8 mouse cellular contexts compared by ENCODE assay signal in genomic region chr4:135962946-135963345, GRCm38 (mm10). TPM values are rescaled to one million over a fixed set of nuclear protein-coding genes. Genes with fewer than 3 reads are reported as not detected.
DNase-seq lines count a peak whose midpoint lies in the region; ATAC-seq and TF ChIP-seq lines count a peak whose summit lies in the region.

No protein-coding gene starts in this region.

- no peaks in the 10 kb centered on the region for H3K9me3 ChIP-seq in heart, embryonic 12.5 days (replicated peaks)
- H3K9me3 ChIP-seq in E14TG2a.4 (ENCODE audit: low read length), result no peaks in the 10 kb centered on the region
- H3K9me3 ChIP-seq in forebrain, embryonic 14.5 days (replicated peaks; ENCODE audit: control insufficient read depth, low read length), result no peaks in the 10 kb centered on the region
- no peaks in the 10 kb centered on the region for H3K9me3 ChIP-seq in liver, postnatal 0 days (ENCODE audit: low read length)

- no peak for TF ChIP-seq CTCF in E14TG2a.4 (conservative IDR thresholded peaks at IDR 0.05; ENCODE audit: low read length)
- no peak for TF ChIP-seq CTCF in liver, postnatal 0 days (IDR thresholded peaks at IDR 0.05; ENCODE audit: low read depth)

- peak overlapping the region; percentile 81 for H3K9ac ChIP-seq in heart, embryonic 12.5 days
- peak overlapping the region; percentile 84 for H3K9ac ChIP-seq in forebrain, embryonic 14.5 days (ENCODE audit: low read length)
- H3K9ac ChIP-seq in liver, postnatal 0 days (replicated peaks), result peak overlapping the region; percentile 79

- DNase-seq in heart, adult 9 months (ENCODE audit: low spot score in 2 of 2), result no peak
- DNase-seq in forebrain, embryonic 14.5 days (ENCODE audit: low spot score), result no peak
- DNase-seq in liver, postnatal 0 days, result no peak
- no peak for DNase-seq in spleen, adult 18-20 months
- no peak for DNase-seq in spleen, adult 12 weeks (ENCODE audit: low spot score)
- no peak for DNase-seq in ovary, adult 18-20 months (ENCODE audit: low spot score)

- peak overlapping the region; percentile 79 for H3K4me3 ChIP-seq in heart, embryonic 12.5 days
- H3K4me3 ChIP-seq in E14TG2a.4 (replicated peaks; ENCODE audit: low read length), result peak overlapping the region; percentile 93
- H3K4me3 ChIP-seq in forebrain, embryonic 14.5 days (ENCODE audit: low read depth, low read length), result peak overlapping the region; percentile 54
- H3K4me3 ChIP-seq in liver, postnatal 0 days (ENCODE audit: low read depth, low read length), result peak overlapping the region; percentile 72

- WGBS in heart, embryonic 12.5 days, result 6% methylated on average over 15 of the region's 15 CpGs
- 6% methylated on average over 15 of the region's 15 CpGs for WGBS in forebrain, embryonic 14.5 days
- WGBS in liver, postnatal 0 days (ENCODE audit: insufficient replicate concordance), result 7% methylated on average over 15 of the region's 15 CpGs

- peaks cover 55% of the 10 kb centered on the region for H3K36me3 ChIP-seq in heart, embryonic 12.5 days
- peaks cover 30% of the 10 kb centered on the region for H3K36me3 ChIP-seq in E14TG2a.4 (ENCODE audit: insufficient read depth, low read length)
- H3K36me3 ChIP-seq in forebrain, embryonic 14.5 days (ENCODE audit: control insufficient read depth, insufficient read depth, low read length), result peaks cover 50% of the 10 kb centered on the region
- peaks cover 49% of the 10 kb centered on the region for H3K36me3 ChIP-seq in liver, postnatal 0 days (replicated peaks; ENCODE audit: insufficient read depth, low read length)

- no peak for TF ChIP-seq EP300 in liver, postnatal 0 days (IDR thresholded peaks at IDR 0.05; ENCODE audit: low read depth)

- H3K27me3 ChIP-seq in heart, embryonic 12.5 days (replicated peaks), result no peaks in the 10 kb centered on the region
- peaks cover 9% of the 10 kb centered on the region for H3K27me3 ChIP-seq in E14TG2a.4 (ENCODE audit: insufficient read depth, low read length)
- H3K27me3 ChIP-seq in forebrain, embryonic 14.5 days (replicated peaks; ENCODE audit: control insufficient read depth, insufficient read depth, low read length), result no peaks in the 10 kb centered on the region
- H3K27me3 ChIP-seq in liver, postnatal 0 days (ENCODE audit: insufficient read depth, low read length), result no peaks in the 10 kb centered on the region

- H3K4me1 ChIP-seq in heart, embryonic 12.5 days (replicated peaks), result peaks cover 17% of the 10 kb centered on the region
- H3K4me1 ChIP-seq in E14TG2a.4 (replicated peaks; ENCODE audit: low read depth, low read length), result peaks cover 63% of the 10 kb centered on the region
- peaks cover 10% of the 10 kb centered on the region for H3K4me1 ChIP-seq in forebrain, embryonic 14.5 days (ENCODE audit: control insufficient read depth, insufficient read depth, low read length)
- H3K4me1 ChIP-seq in liver, postnatal 0 days (ENCODE audit: insufficient read depth), result peaks cover 26% of the 10 kb centered on the region

- peak overlapping the region; percentile 97 for H3K4me2 ChIP-seq in heart, embryonic 12.5 days
- peak overlapping the region; percentile 96 for H3K4me2 ChIP-seq in forebrain, embryonic 14.5 days (ENCODE audit: low read length)
- H3K4me2 ChIP-seq in liver, postnatal 0 days (ENCODE audit: low read depth, low read length), result peak overlapping the region; percentile 100

- ATAC-seq in heart, embryonic 12.5 days (ENCODE audit: insufficient number of reproducible peaks, low FRiP score), result peak; percentile 27; the same call in 1 of the 2 replicates
- ATAC-seq in forebrain, embryonic 14.5 days, result peak; percentile 8
- ATAC-seq in liver, postnatal 0 days, result peak; percentile 1; the same call in 1 of the 2 replicates

- peak overlapping the region; percentile 92 for H3K27ac ChIP-seq in heart, embryonic 12.5 days (ENCODE audit: poor library complexity, severe bottlenecking)
- H3K27ac ChIP-seq in forebrain, embryonic 14.5 days (ENCODE audit: low read depth, low read length), result peak overlapping the region; percentile 77
- peak overlapping the region; percentile 93 for H3K27ac ChIP-seq in liver, postnatal 0 days (ENCODE audit: low read depth)

RNA-seq across cellular contexts. Expression of gene Gale, which starts 0.6 kb away (rescaled TPM):
- polyA plus RNA-seq in heart, embryonic 12.5 days (2016; fragmentation: Nextera tagmentation; extraction: Ambion mirVana), result 27.6 and 28.8 TPM in 2 replicates
- 32.9 and 35.7 TPM in 2 replicates for polyA plus RNA-seq in forebrain, embryonic 14.5 days (2014; fragmentation: Nextera tagmentation; extraction: Ambion mirVana)
- polyA plus RNA-seq in liver, postnatal 0 days (2015; fragmentation: Nextera tagmentation; extraction: Ambion mirVana), result 82.2 and 96.5 TPM in 2 replicates

RNA-seq across cellular contexts. Expression of gene Lypla2, which starts 9.5 kb away (rescaled TPM):
- 73.0 and 77.4 TPM in 2 replicates for polyA plus RNA-seq in heart, embryonic 12.5 days (2016; fragmentation: Nextera tagmentation; extraction: Ambion mirVana)
- 163 and 168 TPM in 2 replicates for polyA plus RNA-seq in forebrain, embryonic 14.5 days (2014; fragmentation: Nextera tagmentation; extraction: Ambion mirVana)
- polyA plus RNA-seq in liver, postnatal 0 days (2015; fragmentation: Nextera tagmentation; extraction: Ambion mirVana), result 54.2 and 55.5 TPM in 2 replicates

RNA-seq across cellular contexts. Expression of gene Hmgcl, which starts 16.7 kb away (rescaled TPM):
- 70.4 and 74.5 TPM in 2 replicates for polyA plus RNA-seq in heart, embryonic 12.5 days (2016; fragmentation: Nextera tagmentation; extraction: Ambion mirVana)
- 70.4 and 71.0 TPM in 2 replicates for polyA plus RNA-seq in forebrain, embryonic 14.5 days (2014; fragmentation: Nextera tagmentation; extraction: Ambion mirVana)
- polyA plus RNA-seq in liver, postnatal 0 days (2015; fragmentation: Nextera tagmentation; extraction: Ambion mirVana), result 351 and 364 TPM in 2 replicates

RNA-seq across cellular contexts. Expression of gene Pithd1, which starts 24.1 kb away (rescaled TPM):
- polyA plus RNA-seq in heart, embryonic 12.5 days (2016; fragmentation: Nextera tagmentation; extraction: Ambion mirVana), result 47.2 and 49.1 TPM in 2 replicates
- polyA plus RNA-seq in forebrain, embryonic 14.5 days (2014; fragmentation: Nextera tagmentation; extraction: Ambion mirVana), result 56.1 and 58.0 TPM in 2 replicates
- 42.9 and 45.2 TPM in 2 replicates for polyA plus RNA-seq in liver, postnatal 0 days (2015; fragmentation: Nextera tagmentation; extraction: Ambion mirVana)

RNA-seq across cellular contexts. Expression of gene Fuca1, which starts 42.4 kb away (rescaled TPM):
- polyA plus RNA-seq in heart, embryonic 12.5 days (2016; fragmentation: Nextera tagmentation; extraction: Ambion mirVana), result 36.4 and 41.7 TPM in 2 replicates
- polyA plus RNA-seq in forebrain, embryonic 14.5 days (2014; fragmentation: Nextera tagmentation; extraction: Ambion mirVana), result 53.1 and 60.7 TPM in 2 replicates
- 45.2 and 50.7 TPM in 2 replicates for polyA plus RNA-seq in liver, postnatal 0 days (2015; fragmentation: Nextera tagmentation; extraction: Ambion mirVana)
